Mouse (Mus musculus) embryonic fibroblast, embryonic 13.5 days (primary cell): ENCODE measurements around the gene Hrg.

ENCODE experiments used
- CTCF ChIP-seq: IDR thresholded peaks from 2 replicates; pipeline ENCODE4 v1.5.1; 2011; ENCODE audit warnings: mild to moderate bottlenecking, control low read depth, low read length, moderate library complexity, borderline replicate concordance; ENCODE audit not compliant: insufficient read depth
- POLR2A ChIP-seq: IDR thresholded peaks from 2 replicates; pipeline ENCODE4 v1.6.1; 2011; ENCODE audit warnings: low read depth, mild to moderate bottlenecking, control low read depth, low read length, moderate library complexity

DNA sequence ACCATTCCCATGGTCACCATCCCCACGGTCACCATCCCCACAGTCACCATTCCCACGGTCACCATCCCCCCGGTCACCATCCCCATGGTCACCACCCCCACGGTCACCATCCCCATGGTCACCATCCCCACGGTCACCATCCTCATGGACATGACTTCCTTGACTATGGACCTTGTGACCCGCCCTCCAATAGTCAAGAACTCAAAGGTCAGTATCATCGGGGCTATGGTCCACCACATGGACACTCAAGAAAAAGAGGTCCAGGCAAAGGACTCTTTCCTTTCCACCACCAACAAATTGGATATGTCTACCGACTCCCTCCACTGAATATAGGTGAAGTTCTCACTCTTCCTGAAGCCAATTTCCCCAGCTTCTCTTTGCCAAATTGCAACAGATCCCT is 10.2 kb downstream of the Hrg start:
- TF ChIP-seq CTCF (no peak), POLR2A (no peak)
